Mouse (Mus musculus): ENCODE measurements around the gene Sox5.

DNA sequence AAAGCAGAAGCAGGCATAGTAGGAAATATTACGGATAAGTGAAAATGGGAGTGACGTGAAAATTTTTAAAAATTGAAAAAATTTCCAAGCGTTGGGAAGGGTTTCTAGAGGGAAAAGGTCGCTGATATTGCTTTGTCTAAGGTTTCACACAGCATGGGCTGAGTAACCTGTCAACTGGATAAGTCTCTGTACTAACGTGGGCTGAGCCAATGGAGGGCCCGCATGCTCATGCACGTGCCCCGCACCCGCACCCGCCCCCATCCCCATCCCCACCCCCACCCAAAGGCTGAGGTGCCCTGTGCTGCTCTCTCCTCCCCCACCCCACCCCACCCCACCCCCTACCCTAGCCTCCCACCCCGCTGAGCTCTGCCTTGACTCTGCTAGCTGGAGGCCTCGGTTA, 42.4 kb upstream of the Sox5 start:
- TF ChIP-seq MEF2A (IDR thresholded peaks at IDR 0.05; ENCODE audit: borderline replicate concordance, low read depth, low read length): no peak
- no peak for TF ChIP-seq POLR2A (IDR thresholded peaks at IDR 0.05; ENCODE audit: low read depth, low read length)
- TF ChIP-seq MAFK (IDR thresholded peaks at IDR 0.05; ENCODE audit: insufficient replicate concordance, low read length): no peak
- TF ChIP-seq CTCF (conservative IDR thresholded peaks at IDR 0.05 in 1 of 2, IDR thresholded peaks at IDR 0.05 in 1 of 2; ENCODE audit: low read depth in 2 of 2, low read length in 2 of 2): no peak
- TF ChIP-seq CHD1 (IDR thresholded peaks at IDR 0.05; ENCODE audit: low read depth, low read length): no peak
- no peak for TF ChIP-seq ZC3H11A (IDR thresholded peaks at IDR 0.05; ENCODE audit: low read depth, low read length)
- no peak for TF ChIP-seq TBP (conservative IDR thresholded peaks at IDR 0.05; ENCODE audit: low read depth, low read length)
- no peak for TF ChIP-seq HCFC1 (IDR thresholded peaks at IDR 0.05; ENCODE audit: low read depth, low read length)

Data from CH12.LX (cell line).